Mouse (Mus musculus) liver, embryonic 14.5 days (tissue): ENCODE measurements around the gene Stat6. TPM values are rescaled to one million over a fixed set of nuclear protein-coding genes. Genes with fewer than 3 reads are reported as not detected.

Source experiments
- ATAC-seq: fragments of 200-750 bp; cut with Nextera tagmentation; 2 replicates; pipeline ENCODE4 v1.8.0; 2017; ENCODE audit warnings: moderate number of reproducible peaks, mild to moderate bottlenecking, moderate library complexity; ENCODE audit not compliant: insufficient read depth
- DNase-seq, 3 experiments: peaks; one replicate each; pipeline ENCODE4 v3.0.0-alpha.2; 2012 to 2013; ENCODE audit warnings: low read depth in 3 of 3, low spot score in 3 of 3
- H3K27ac ChIP-seq: fragments of 300-500 bp; sonication (generic); 2 replicates; pipeline ENCODE4 v1.5.1; 2014; ENCODE audit warnings: moderate library complexity, mild to moderate bottlenecking, control low read depth, inconsistent platforms
- H3K27me3 ChIP-seq: fragments of 300-500 bp; sonication (generic); 2 replicates; pipeline ENCODE4 v1.6.1; 2014; ENCODE audit warnings: mild to moderate bottlenecking, low read length, moderate library complexity; ENCODE audit not compliant: control insufficient read depth, insufficient read depth
- H3K36me3 ChIP-seq: fragments of 300-500 bp; sonication (generic); replicated peaks from 2 replicates; pipeline ENCODE4 v1.6.1; 2014; ENCODE audit warnings: low read depth; ENCODE audit not compliant: control insufficient read depth, insufficient read depth
- H3K4me1 ChIP-seq, 2 experiments: fragments of 200-500 bp in 1 of 2; fragments of 300-500 bp in 1 of 2; sonication (generic) in 1 of 2; replicated peaks; 2 replicates each; pipeline ENCODE4 v1.6.1; 2012 to 2014; ENCODE audit warnings: antibody characterized with exemption in 1 of 2, inconsistent platforms in 1 of 2, low read length in 1 of 2; ENCODE audit not compliant: control insufficient read depth in 2 of 2, insufficient read depth in 2 of 2
- H3K4me2 ChIP-seq: fragments of 300-500 bp; sonication (generic); 2 replicates; pipeline ENCODE4 v1.6.1; 2014; ENCODE audit warnings: low read depth, mild to moderate bottlenecking, control low read depth, moderate library complexity
- H3K4me3 ChIP-seq, 2 experiments: fragments of 200-500 bp in 1 of 2; fragments of 300-500 bp in 1 of 2; sonication (generic) in 1 of 2; 2 replicates each; pipeline ENCODE4 v1.5.1; 2012 to 2014; ENCODE audit warnings: low read depth in 2 of 2, low read length in 2 of 2, mild to moderate bottlenecking in 2 of 2, control low read depth in 1 of 2, inconsistent platforms in 1 of 2, moderate library complexity in 1 of 2; ENCODE audit not compliant: insufficient read depth in 1 of 2
- H3K9ac ChIP-seq: fragments of 300-500 bp; sonication (generic); replicated peaks from 2 replicates; pipeline ENCODE4 v1.6.1; 2014; ENCODE audit warnings: mild to moderate bottlenecking, control low read depth, moderate library complexity
- H3K9me3 ChIP-seq: fragments of 300-500 bp; sonication (generic); 2 replicates; pipeline ENCODE4 v1.6.1; 2016; ENCODE audit warnings: low read length, mixed read lengths; ENCODE audit not compliant: control insufficient read depth
- CTCF ChIP-seq: IDR thresholded peaks from 2 replicates; pipeline ENCODE4 v1.5.1; 2016; ENCODE audit warnings: antibody characterized with exemption, low read depth, control low read depth
- EP300 ChIP-seq: IDR thresholded peaks from 2 replicates; pipeline ENCODE4 v1.6.1; 2016; ENCODE audit warnings: antibody characterized with exemption, low read depth
- WGBS: fragments of 180-500 bp; shearing (Covaris S2); extraction: QIAGEN DNeasy Blood & Tissue Kit; methylation state at CpG from one replicate; pipeline ENCODE4 v1.1.7; 2014; ENCODE audit not compliant: insufficient replicate concordance; 5-methylcytosine and 5-hydroxymethylcytosine counted together
- polyA plus RNA-seq, 2 experiments: library from polyadenylated mRNA; depleted of rRNA in 1 of 2; stranded (reverse) in 1 of 2; unstranded in 1 of 2; fragments of >200 nt; fragmentation: Nextera tagmentation in 1 of 2; extraction: Ambion mirVana in 1 of 2; gene quantifications; 2 replicates each; pipeline versions ENCODE4 v1.2.1 to v1.2.3; 2012 to 2014

Gene Stat6
- polyA plus RNA-seq, 2 experiments: 10.2 to 10.9 TPM

DNA sequence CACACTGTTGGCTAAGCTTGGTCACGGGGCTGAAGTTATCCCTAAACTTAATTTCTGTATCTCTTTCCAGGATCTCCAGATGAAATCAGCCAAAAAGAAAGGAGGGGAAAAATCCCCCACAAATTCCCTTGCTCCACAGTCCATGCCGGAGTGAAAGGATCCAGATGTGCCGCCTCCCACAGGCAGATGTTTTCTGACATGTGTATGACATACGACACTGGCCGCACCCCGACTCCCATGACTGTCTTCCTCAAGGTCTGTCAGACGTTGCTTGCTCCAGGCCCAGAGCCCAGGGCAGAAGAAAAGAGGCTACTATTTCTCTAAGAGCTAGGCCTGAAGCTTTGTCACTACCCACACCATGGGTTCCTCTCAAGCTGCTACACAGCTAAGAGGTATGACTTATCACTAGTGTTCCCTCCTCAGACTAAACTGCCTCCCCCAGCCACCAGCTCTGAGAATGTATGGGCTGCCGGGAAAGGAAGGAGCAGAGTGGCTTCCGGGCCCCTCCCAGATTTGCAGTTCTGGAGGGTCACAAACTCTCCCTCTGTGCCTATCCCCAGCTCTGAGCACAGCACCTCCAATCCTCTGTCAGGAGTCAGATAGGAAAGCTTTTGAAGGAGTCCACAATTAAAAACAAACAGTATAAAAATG, 33.2 kb upstream of the Stat6 start:
- WGBS: 60% methylated on average over 9 of the region's 9 CpGs
- no peak overlapping the region for H3K27ac ChIP-seq
- no peak for ATAC-seq

DNA sequence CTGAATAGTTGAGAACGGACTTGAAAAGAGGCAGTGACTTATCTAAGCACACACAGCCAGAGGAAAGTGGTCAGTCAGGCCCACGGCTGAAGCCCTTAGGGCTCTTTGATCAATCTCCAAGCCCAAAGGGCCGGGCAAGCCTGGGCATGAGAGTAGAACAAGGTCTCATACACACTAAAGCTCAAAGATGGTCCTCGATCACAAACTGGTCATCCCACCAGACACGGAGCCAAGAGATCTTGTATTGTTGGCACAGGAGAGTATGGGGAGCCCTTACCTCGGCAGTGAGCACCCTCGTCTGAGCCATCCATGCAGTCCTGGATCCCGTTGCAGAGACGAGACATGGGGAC, 32.7 kb upstream of the Stat6 start:
- no peak for DNase-seq
- Histone ChIP-seq H3K9me3 (no peaks in the 10 kb centered on the region), H3K27me3 (no peaks in the 10 kb centered on the region; the same call in 1 of the 2 replicates), H3K4me1 (peaks cover 0 to 6% of the 10 kb centered on the region in 2 experiments; a peak in 1 of 4 replicates), H3K4me3 (no peak overlapping the region), H3K36me3 (no peaks in the 10 kb centered on the region), H3K9ac (no peak overlapping the region), H3K27ac (no peak overlapping the region), H3K4me2 (no peak overlapping the region)
- WGBS: 60% methylated on average over 9 of the region's 9 CpGs
- TF ChIP-seq CTCF (no peak), EP300 (no peak)
- ATAC-seq: no peak

More for the DNA sequence above, 33.2 kb upstream of the Stat6 start:
- Histone ChIP-seq H3K4me3 (no peak overlapping the region), H3K27me3 (no peaks in the 10 kb centered on the region; the same call in 1 of the 2 replicates), H3K4me2 (no peak overlapping the region), H3K9me3 (no peaks in the 10 kb centered on the region), H3K36me3 (no peaks in the 10 kb centered on the region), H3K4me1 (peaks cover 0 to 10% of the 10 kb centered on the region in 2 experiments; a peak in 2 of 4 replicates), H3K9ac (no peak overlapping the region)
- no peak for DNase-seq
- TF ChIP-seq EP300 (no peak), CTCF (no peak)

DNA sequence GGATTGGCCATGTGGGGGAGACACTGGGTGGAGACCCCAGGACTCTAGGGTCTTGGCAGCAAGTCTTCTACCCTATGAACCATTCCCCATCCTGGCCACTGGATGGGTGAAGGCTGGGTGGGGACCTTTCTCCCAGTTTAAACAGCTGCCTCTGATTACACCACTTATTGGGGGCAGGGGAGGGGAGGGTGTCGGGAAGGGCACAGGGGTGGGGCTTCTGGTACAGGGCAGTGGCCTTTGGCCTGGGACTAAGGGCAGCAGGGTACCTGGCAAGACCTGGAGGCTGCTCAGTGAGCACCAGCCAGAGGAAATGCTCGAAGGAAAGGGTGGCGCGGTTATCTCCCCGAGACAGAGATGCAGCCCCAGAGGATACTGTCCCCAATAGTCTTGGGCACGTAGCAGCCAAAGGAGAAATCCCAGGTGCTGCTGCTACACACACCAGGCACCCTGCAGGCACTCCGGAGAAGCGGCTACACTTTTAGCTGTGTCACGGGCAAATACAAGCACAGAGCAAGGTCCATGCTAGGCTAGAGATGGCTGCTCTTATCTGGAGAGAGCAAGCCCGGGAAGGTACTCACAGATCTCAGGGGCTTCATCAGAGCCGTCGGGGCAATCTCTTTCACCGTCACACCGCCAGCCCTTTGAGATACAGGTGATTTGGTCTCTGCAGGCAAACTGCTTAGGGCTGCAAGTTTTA, 30.6 kb upstream of the Stat6 start:
- Histone ChIP-seq H3K4me3 (no peak overlapping the region), H3K36me3 (no peaks in the 10 kb centered on the region), H3K27ac (no peak overlapping the region), H3K4me2 (no peak overlapping the region), H3K9me3 (no peaks in the 10 kb centered on the region), H3K4me1 (peaks cover 0 to 15% of the 10 kb centered on the region in 2 experiments; a peak in 2 of 4 replicates), H3K9ac (no peak overlapping the region), H3K27me3 (no peaks in the 10 kb centered on the region; the same call in 1 of the 2 replicates)
- 36% methylated on average over 14 of the region's 14 CpGs for WGBS
- DNase-seq (no peak), ATAC-seq (peak; percentile 63)
- TF ChIP-seq EP300: no peak
- TF ChIP-seq CTCF: no peak

DNA sequence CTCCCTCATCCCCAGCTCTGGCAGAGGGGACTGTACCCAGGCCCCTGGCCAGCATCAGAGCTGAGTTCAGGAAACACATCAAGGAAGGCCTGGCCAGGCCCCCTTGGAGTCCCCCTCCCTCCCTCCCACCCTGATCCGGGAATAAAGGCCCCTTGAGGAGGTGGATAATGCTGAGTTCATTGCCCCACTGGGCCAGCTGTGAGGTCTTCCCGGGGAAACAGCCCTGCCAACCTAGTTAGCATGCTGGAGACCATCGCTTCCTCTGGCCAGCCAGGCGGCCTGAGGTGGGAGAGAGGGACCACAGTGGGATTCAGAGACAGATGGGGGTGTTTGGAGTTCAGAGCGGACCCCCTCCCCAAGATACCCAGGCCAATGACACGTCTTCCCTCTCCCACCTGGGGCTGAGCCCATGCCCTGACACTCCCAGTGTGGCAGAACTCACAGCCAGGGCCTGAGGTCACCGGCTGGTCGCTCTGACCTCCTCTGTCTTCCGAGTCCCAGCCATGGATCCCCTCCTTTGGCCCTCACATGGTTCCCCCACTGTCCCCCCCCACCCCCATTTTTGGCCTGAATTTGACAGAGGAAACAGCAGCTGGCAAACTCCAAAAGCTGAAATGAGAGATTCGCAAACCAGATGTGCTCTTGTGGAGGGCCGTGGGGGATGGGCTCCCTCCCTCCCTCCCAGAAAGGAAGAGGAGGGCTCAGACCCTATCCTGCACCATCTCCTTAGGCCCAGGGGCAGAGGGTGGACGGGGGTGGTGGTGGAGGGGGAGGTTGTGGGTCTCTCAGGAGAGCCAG, 28.4 kb upstream of the Stat6 start:
- TF ChIP-seq CTCF (no peak), EP300 (no peak)
- no peak overlapping the region for H3K4me2 ChIP-seq
- H3K4me1 ChIP-seq: peaks cover 0 to 17% of the 10 kb centered on the region in 2 experiments; a peak in 2 of 4 replicates
- H3K27ac ChIP-seq: no peak overlapping the region
- DNase-seq (no peak), ATAC-seq (no peak)
- H3K4me3 ChIP-seq: no peak overlapping the region
- H3K27me3 ChIP-seq: peaks cover 13% of the 10 kb centered on the region
- WGBS: 25% methylated on average over 12 of the region's 12 CpGs
- H3K36me3 ChIP-seq: no peaks in the 10 kb centered on the region
- H3K9ac ChIP-seq: no peak overlapping the region
- no peaks in the 10 kb centered on the region for H3K9me3 ChIP-seq

DNA sequence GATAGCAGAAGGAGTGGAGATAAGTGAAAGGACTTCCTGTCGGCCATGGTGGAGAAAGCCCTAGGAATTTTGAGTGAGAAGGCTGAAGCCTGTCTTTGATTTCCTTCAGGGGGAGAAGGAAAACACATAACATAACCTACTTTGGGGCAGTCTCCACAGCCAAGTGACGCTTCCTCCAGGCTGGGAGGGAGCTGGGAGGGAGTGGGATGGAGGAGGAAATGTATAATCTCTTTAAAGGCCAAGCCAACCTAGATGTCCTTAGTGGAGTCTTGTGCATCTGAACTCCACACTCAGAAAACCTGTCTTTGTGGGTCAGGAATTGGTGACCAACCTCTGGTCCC, 27.8 kb upstream of the Stat6 start:
- peaks cover 0 to 17% of the 10 kb centered on the region in 2 experiments; a peak in 2 of 4 replicates for H3K4me1 ChIP-seq
- no peaks in the 10 kb centered on the region for H3K9me3 ChIP-seq
- ATAC-seq (no peak), DNase-seq (no peak)
- no peaks in the 10 kb centered on the region for H3K36me3 ChIP-seq
- TF ChIP-seq EP300 (no peak), CTCF (no peak)
- WGBS: 13% methylated on average over 2 of the region's 2 CpGs
- H3K27ac ChIP-seq: no peak overlapping the region
- H3K4me2 ChIP-seq: no peak overlapping the region
- H3K4me3 ChIP-seq: no peak overlapping the region
- H3K27me3 ChIP-seq: peaks cover 18% of the 10 kb centered on the region
- H3K9ac ChIP-seq: no peak overlapping the region
